Comparison of ENCODE assay signal across 8 mouse cellular contexts in the genomic region with DNA sequence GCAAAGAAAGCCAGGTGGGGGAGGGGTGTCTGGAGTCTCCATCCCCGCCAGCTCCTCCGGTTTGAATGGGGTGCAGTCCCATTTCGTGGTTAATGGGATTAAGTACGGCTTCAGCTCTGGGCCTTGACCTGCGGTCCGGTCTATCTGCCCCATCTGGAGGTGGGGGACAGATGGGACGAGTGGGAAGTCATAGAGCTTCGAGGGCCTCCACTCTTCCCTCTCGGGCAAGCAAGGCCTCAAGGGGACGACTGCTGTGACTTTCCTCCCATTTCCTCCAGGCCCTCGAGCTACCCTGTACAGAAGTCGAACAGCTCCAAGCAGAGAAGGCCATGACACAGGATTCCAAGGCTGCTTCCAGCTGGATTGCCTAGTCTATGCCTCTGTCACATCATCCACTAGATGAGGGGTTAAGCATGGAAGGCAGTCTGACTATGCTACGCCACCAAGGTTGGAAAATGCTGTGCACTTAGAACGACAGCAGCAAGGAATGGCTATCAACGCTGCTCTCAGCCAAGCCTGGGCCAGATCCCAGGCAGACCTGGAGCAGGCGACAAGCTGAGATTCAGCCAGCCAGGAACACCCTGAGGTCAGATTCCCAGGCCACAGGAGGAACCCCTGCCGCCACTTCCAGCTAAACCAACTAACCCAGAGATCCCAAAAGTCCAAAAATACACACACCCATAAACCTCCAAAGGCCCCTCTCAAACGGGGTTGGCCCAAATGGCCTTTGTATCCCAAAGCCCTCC. TPM values are rescaled to one million over a fixed set of nuclear protein-coding genes. Genes with fewer than 3 reads are reported as not detected.
DNase-seq lines count a peak whose midpoint lies in the region; ATAC-seq lines count a peak whose summit lies in the region.

No protein-coding gene starts in this region.

- peak overlapping the region; percentile 98 for H3K4me3 ChIP-seq in embryonic facial prominence, embryonic 10.5 days
- peak overlapping the region; percentile 97 for H3K4me3 ChIP-seq in heart, embryonic 11.5 days (ENCODE audit: low read depth, low read length)
- H3K4me3 ChIP-seq in kidney, embryonic 15.5 days (replicated peaks), result peak overlapping the region; percentile 95
- H3K4me3 ChIP-seq in stomach, embryonic 15.5 days (replicated peaks), result peak overlapping the region; percentile 96

- ATAC-seq in heart, embryonic 11.5 days (replicated peaks; ENCODE audit: insufficient number of reproducible peaks, low FRiP score, low TSS enrichment), result no peak
- no peak for ATAC-seq in kidney, embryonic 15.5 days (replicated peaks; ENCODE audit: low FRiP score)
- no peak for ATAC-seq in stomach, embryonic 15.5 days (ENCODE audit: insufficient read depth, low FRiP score, low read depth)
- no peak for ATAC-seq in CD4-positive, CD25-positive, alpha-beta regulatory T cell, adult 4 months

- H3K9me3 ChIP-seq in embryonic facial prominence, embryonic 10.5 days, result no peaks in the 10 kb centered on the region; the same call in 1 of the 2 replicates
- no peaks in the 10 kb centered on the region for H3K9me3 ChIP-seq in heart, embryonic 11.5 days (replicated peaks; ENCODE audit: control insufficient read depth, low read length)
- H3K9me3 ChIP-seq in kidney, embryonic 15.5 days (replicated peaks), result no peaks in the 10 kb centered on the region
- no peaks in the 10 kb centered on the region for H3K9me3 ChIP-seq in stomach, embryonic 15.5 days

- H3K9ac ChIP-seq in heart, embryonic 11.5 days (ENCODE audit: low read depth, low read length), result peak overlapping the region; percentile 100
- H3K9ac ChIP-seq in kidney, embryonic 15.5 days, result peak overlapping the region; percentile 99
- peak overlapping the region; percentile 99 for H3K9ac ChIP-seq in stomach, embryonic 15.5 days

- WGBS in embryonic facial prominence, embryonic 10.5 days, result 1% methylated on average over 18 of the region's 18 CpGs
- 4% methylated on average over 18 of the region's 18 CpGs for WGBS in heart, embryonic 11.5 days (ENCODE audit: insufficient replicate concordance)
- 11% methylated on average over 18 of the region's 18 CpGs for WGBS in kidney, embryonic 15.5 days
- 6% methylated on average over 18 of the region's 18 CpGs for WGBS in stomach, embryonic 15.5 days

- peaks cover 49% of the 10 kb centered on the region for H3K4me1 ChIP-seq in embryonic facial prominence, embryonic 10.5 days
- peaks cover 37% of the 10 kb centered on the region for H3K4me1 ChIP-seq in heart, embryonic 11.5 days (ENCODE audit: control insufficient read depth, insufficient read depth, low read length)
- H3K4me1 ChIP-seq in kidney, embryonic 15.5 days, result peaks cover 34% of the 10 kb centered on the region
- H3K4me1 ChIP-seq in stomach, embryonic 15.5 days, result peaks cover 34% of the 10 kb centered on the region

- peak overlapping the region; percentile 99 for H3K4me2 ChIP-seq in heart, embryonic 11.5 days
- peak overlapping the region; percentile 80 for H3K4me2 ChIP-seq in kidney, embryonic 15.5 days
- H3K4me2 ChIP-seq in stomach, embryonic 15.5 days, result peak overlapping the region; percentile 89

- peak overlapping the region; percentile 100 for H3K27ac ChIP-seq in embryonic facial prominence, embryonic 10.5 days (replicated peaks)
- H3K27ac ChIP-seq in heart, embryonic 11.5 days (ENCODE audit: low read depth, low read length), result peak overlapping the region; percentile 100
- H3K27ac ChIP-seq in kidney, embryonic 15.5 days, result peak overlapping the region; percentile 100
- H3K27ac ChIP-seq in stomach, embryonic 15.5 days, result peak overlapping the region; percentile 100

- peaks cover 52% of the 10 kb centered on the region for H3K36me3 ChIP-seq in embryonic facial prominence, embryonic 10.5 days (replicated peaks)
- H3K36me3 ChIP-seq in heart, embryonic 11.5 days (ENCODE audit: control insufficient read depth, insufficient read depth, low read length), result peaks cover 5% of the 10 kb centered on the region; the same call in 1 of the 2 replicates
- H3K36me3 ChIP-seq in kidney, embryonic 15.5 days, result peaks cover 31% of the 10 kb centered on the region
- H3K36me3 ChIP-seq in stomach, embryonic 15.5 days, result 0 out of 2 replicates have a peak, but pooled peaks cover 5% of the 10 kb centered on the region

- DNase-seq in ovary, postnatal 36 days (ENCODE audit: low spot score), result peak; percentile 42
- DNase-seq in ovary, adult 18-20 months (ENCODE audit: low spot score), result no peak
- peak; percentile 59 for DNase-seq in embryonic facial prominence, embryonic 10.5 days (ENCODE audit: low spot score)
- DNase-seq in lung, postnatal 10 days, result peak; percentile 66

- no peaks in the 10 kb centered on the region for H3K27me3 ChIP-seq in embryonic facial prominence, embryonic 10.5 days (replicated peaks; ENCODE audit: low read depth, poor library complexity, severe bottlenecking)
- H3K27me3 ChIP-seq in heart, embryonic 11.5 days (ENCODE audit: control insufficient read depth, insufficient read depth, low read length), result no peaks in the 10 kb centered on the region
- no peaks in the 10 kb centered on the region for H3K27me3 ChIP-seq in kidney, embryonic 15.5 days
- H3K27me3 ChIP-seq in stomach, embryonic 15.5 days (replicated peaks), result no peaks in the 10 kb centered on the region

RNA-seq across cellular contexts. Expression of a gene that starts 4.3 kb away (rescaled TPM):
- 21.8 and 26.5 TPM in 2 replicates for polyA plus RNA-seq in embryonic facial prominence, embryonic 10.5 days (2016; fragmentation: Nextera tagmentation; extraction: Ambion mirVana)
- 23.5 and 24.4 TPM in 2 replicates for polyA plus RNA-seq in heart, embryonic 11.5 days (2014; fragmentation: Nextera tagmentation; extraction: Ambion mirVana)
- 21.6 and 28.1 TPM in 2 replicates for polyA plus RNA-seq in kidney, embryonic 15.5 days (2015; fragmentation: Nextera tagmentation; extraction: Ambion mirVana)
- polyA plus RNA-seq in stomach, embryonic 15.5 days (2015; fragmentation: Nextera tagmentation; extraction: Ambion mirVana), result 29.5 and 32.4 TPM in 2 replicates
- polyA plus RNA-seq in CD4-positive, CD25-positive, alpha-beta regulatory T cell, adult 4 months (2017; shearing (Covaris generic)), result 1 to 10 TPM; 2.8 to 3.7 TPM
